Mouse (Mus musculus) kidney, adult 2 months (tissue): ENCODE measurements at regions not wholly inside any gene's neighbourhood (a gene's known extent, or its start where the extent isn't known, plus 50 kb on each side); places are given as distances from the start of the nearest gene placed in this dataset.
A peak's percentile ranks its signal among the peaks of the same experiment; 100 is the strongest.

Experiments used
- DNase-seq: peaks from one replicate; pipeline ENCODE4 v3.0.0; 2021
- H3K27ac ChIP-seq: fragments of 200-500 bp; 2 replicates; pipeline ENCODE4 v1.5.1; 2012; ENCODE audit warnings: low read depth, low read length, control low read depth, inconsistent platforms; ENCODE audit not compliant: insufficient read depth
- H3K27me3 ChIP-seq: fragments of 200-500 bp; replicated peaks from 2 replicates; pipeline ENCODE4 v1.6.1; 2012; ENCODE audit warnings: mild to moderate bottlenecking, moderate library complexity, low read length, inconsistent platforms; ENCODE audit not compliant: control insufficient read depth, insufficient read depth
- H3K36me3 ChIP-seq: fragments of 200-500 bp; 2 replicates; pipeline ENCODE4 v1.6.1; 2012; ENCODE audit warnings: mild to moderate bottlenecking, moderate library complexity, low read length, inconsistent platforms; ENCODE audit not compliant: control insufficient read depth, insufficient read depth
- H3K4me1 ChIP-seq: fragments of 200-500 bp; 2 replicates; pipeline ENCODE4 v1.6.1; 2011; ENCODE audit warnings: low read length; ENCODE audit not compliant: control insufficient read depth, insufficient read depth
- H3K4me3 ChIP-seq: fragments of 200-500 bp; 2 replicates; pipeline ENCODE4 v1.5.1; 2011; ENCODE audit warnings: mild to moderate bottlenecking, low read depth, low read length, control low read depth; ENCODE audit not compliant: insufficient read depth
- CTCF ChIP-seq: fragments of 200-500 bp; conservative IDR thresholded peaks from 2 replicates; pipeline ENCODE4 v1.5.1; 2011; ENCODE audit warnings: low read depth, mild to moderate bottlenecking, control low read depth, low read length, moderate library complexity, mixed read lengths; ENCODE audit not compliant: insufficient read depth, insufficient read length
- POLR2A ChIP-seq: fragments of 200-500 bp; IDR thresholded peaks from one replicate; pipeline ENCODE4 v1.6.1; 2011; ENCODE audit warnings: low read depth, low read length, control low read depth
- WGBS: fragments of 180-500 bp; shearing (Covaris S2); methylation state at CpG from one replicate; pipeline ENCODE4 v1.1.7; 2018; 5-methylcytosine and 5-hydroxymethylcytosine counted together

DNA sequence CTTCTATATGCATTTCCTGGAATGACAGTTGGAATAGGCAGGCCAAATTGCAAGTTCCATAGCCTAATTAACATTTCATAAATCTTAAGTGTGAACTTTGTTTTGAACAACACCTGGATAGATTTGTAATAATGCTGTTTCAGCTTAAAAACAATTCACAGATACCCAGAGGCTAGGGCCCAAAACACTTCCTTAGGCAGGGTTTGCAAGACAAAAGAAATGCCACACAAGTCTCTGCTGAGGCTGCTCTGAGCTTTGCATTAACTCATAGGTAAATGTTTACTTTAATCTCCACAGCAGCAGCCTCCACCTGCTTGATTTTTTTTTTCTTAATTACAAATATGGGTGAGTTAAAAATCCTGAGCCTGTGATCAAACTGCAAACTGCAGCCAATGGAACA, 118.4 kb downstream of the Gnat3 start:
- no peak for DNase-seq
- H3K4me1 ChIP-seq = no peaks in the 10 kb centered on the region
- no peaks in the 10 kb centered on the region for H3K27me3 ChIP-seq
- no peak overlapping the region for H3K27ac ChIP-seq
- TF ChIP-seq POLR2A (no peak), CTCF (no peak)
- no peak overlapping the region for H3K4me3 ChIP-seq
- H3K36me3 ChIP-seq = no peaks in the 10 kb centered on the region

DNA sequence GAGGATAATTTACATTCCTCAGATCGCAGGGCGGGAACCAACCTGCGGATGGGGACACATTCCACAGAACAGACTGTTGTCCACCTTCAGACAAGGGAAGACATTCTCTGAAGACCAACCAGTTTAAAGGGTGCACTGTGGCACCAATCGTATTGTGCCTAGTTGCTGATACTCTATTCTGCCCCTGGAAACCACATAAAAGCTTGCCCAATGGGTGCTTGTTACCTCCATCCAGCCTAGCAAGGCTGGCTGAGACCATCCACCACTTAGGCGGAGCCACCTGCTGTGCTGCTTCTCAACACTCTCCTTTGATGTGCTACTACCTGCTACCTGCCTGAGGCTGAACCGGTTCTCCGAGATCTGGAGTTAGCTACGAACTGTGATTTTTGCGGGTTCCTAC, 119.9 kb downstream of the Gnat3 start:
- no peak for DNase-seq
- H3K36me3 ChIP-seq = no peaks in the 10 kb centered on the region
- WGBS = 74% methylated on average over 9 of the region's 9 CpGs
- H3K4me1 ChIP-seq = no peaks in the 10 kb centered on the region
- no peak overlapping the region for H3K4me3 ChIP-seq
- H3K27ac ChIP-seq = no peak overlapping the region
- H3K27me3 ChIP-seq = no peaks in the 10 kb centered on the region
- TF ChIP-seq POLR2A = no peak
- no peak for TF ChIP-seq CTCF

DNA sequence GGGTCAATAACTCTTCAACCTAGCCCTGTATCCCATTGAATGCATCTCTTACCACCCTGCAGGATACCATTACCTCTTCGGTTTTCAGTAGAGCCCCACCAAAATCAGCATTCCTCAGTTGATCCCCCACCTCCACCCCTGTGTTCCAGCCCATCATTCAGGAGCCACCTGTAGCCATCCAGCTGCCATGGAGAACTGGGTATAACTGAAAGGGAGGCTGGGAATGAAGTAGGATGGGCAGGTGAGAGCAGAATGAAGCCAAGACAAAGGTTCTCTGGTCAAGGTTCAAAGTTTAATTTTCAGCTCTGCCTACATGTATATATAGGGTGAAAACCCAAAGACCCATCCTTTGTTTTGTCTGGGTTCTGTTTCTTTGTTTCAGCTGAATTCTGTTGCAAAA, 121.4 kb downstream of the Gnat3 start:
- H3K4me3 ChIP-seq = no peak overlapping the region
- no peaks in the 10 kb centered on the region for H3K27me3 ChIP-seq
- no peak for TF ChIP-seq CTCF
- TF ChIP-seq POLR2A = no peak
- WGBS = 63% methylated on average over 1 of the region's 1 CpGs
- no peak overlapping the region for H3K27ac ChIP-seq
- DNase-seq = no peak
- no peaks in the 10 kb centered on the region for H3K4me1 ChIP-seq
- H3K36me3 ChIP-seq = no peaks in the 10 kb centered on the region

DNA sequence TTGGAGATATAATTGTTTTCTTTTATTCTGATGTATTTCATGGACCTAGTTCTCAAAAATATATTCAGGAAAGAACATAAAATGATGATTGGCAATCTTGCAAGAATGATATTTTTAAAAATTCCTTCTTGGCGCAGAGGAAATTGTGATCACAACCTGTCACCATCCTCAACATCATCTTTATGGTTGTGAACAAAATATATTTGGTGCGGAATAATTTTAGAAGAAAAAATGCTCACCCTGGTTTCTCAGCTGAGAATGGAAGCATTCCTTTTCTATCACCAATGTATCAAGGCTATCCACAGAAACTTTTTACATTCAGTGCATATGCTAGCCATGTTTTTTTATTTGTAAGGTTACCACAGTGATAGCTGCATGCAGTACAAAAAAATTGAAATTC, 123.1 kb downstream of the Gnat3 start:
- TF ChIP-seq POLR2A (no peak), CTCF (no peak)
- Histone ChIP-seq H3K27me3 (no peaks in the 10 kb centered on the region), H3K27ac (no peak overlapping the region), H3K4me1 (peaks cover 6% of the 10 kb centered on the region), H3K36me3 (no peaks in the 10 kb centered on the region), H3K4me3 (no peak overlapping the region)
- WGBS = 91% methylated on average over 2 of the region's 2 CpGs
- DNase-seq = no peak

DNA sequence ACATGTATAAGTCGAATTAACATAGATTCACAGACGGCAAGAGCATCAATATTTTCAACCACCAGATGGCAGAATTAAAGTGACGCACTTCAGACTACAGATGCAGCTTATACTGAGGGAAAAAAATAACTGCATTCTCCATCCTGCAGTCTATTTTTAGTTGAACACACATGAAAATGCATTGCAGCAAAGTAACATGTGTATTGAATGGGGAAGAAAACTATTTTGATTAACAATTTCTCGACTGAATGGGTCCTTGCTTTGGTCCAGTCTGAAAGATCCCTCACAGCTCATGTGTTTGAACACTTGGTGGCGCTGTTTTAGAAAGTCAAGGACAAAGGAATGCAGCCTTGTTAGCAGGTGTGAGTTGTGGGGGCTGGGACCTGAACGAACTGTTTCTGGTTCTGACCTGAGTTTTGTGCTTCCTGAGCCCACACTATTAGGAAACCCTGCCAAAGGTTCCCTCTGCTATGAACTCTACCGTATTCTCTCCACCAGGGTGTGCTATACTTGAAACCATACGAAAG, 125.6 kb downstream of the Gnat3 start:
- Histone ChIP-seq H3K27me3 (no peaks in the 10 kb centered on the region), H3K36me3 (no peaks in the 10 kb centered on the region), H3K4me1 (peaks cover 6% of the 10 kb centered on the region), H3K4me3 (no peak overlapping the region), H3K27ac (no peak overlapping the region)
- TF ChIP-seq POLR2A (no peak), CTCF (peak; percentile 57)
- 23% methylated on average over 8 of the region's 8 CpGs for WGBS
- DNase-seq = peak; percentile 84

DNA sequence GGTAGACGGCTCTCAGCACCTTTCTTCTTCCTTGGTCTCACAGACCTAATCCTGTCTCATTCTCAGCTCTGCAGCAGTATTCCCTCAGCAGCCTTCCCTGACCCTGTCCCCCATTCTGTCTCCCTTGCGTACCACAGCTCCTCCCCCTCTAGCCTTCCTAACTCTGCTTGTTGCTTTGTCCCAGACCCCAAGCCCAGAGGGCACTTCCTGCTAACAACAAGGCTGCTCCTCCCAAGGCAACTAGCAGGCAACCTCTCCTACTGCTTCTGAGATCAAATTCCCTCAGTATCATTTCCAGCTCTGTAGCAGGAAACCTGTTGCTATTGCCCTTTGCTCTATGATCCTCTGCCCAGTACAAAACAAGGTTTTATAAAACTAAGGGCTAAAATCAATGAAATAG, 127.6 kb downstream of the Gnat3 start:
- TF ChIP-seq POLR2A = no peak
- no peak for TF ChIP-seq CTCF
- 54% methylated on average over 2 of the region's 2 CpGs for WGBS
- peak; percentile 50 for DNase-seq

DNA sequence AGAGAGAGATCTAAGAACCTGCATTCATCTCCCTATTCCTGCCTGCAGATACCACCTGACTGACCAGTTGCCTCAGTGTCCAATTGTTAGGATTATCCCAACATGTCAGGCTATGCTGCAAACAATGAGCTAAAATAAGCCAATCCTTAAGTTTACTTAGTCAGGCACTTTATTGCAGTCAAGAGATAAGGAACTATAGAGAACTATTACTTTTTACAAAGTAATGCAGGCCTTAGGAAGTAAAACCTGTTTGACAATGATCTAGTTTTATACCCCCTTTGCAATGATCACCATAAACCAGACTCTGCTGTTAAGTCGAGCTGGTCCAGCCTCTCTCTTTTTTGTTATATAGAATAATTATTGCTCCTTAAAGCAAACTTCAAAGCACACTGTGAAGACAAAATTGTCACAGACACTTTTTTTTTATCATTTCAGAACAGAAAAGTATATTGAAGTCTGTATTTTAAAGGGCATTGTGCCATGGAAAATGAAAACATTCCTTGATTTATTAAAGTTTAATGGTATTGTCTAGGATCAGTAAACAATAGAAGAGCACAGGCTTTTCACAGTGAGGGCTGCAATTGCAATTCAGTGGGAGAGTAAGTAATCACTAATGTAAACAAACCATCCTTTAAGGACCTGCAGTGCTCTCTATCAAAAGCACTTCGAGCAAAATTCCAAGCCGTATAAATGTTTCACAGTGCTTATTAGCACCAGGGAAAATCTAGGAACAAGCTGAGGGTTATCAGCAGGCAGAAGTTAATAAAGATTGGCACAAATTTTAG, 152.7 kb downstream of the Gnat3 start:
- Histone ChIP-seq H3K27me3 (no peaks in the 10 kb centered on the region), H3K4me1 (no peaks in the 10 kb centered on the region), H3K4me3 (no peak overlapping the region), H3K27ac (no peak overlapping the region), H3K36me3 (no peaks in the 10 kb centered on the region)
- TF ChIP-seq CTCF (no peak), POLR2A (no peak)
- 25% methylated on average over 3 of the region's 3 CpGs for WGBS
- no peak for DNase-seq

More for the DNA sequence above, 127.6 kb downstream of the Gnat3 start:
- Histone ChIP-seq H3K27ac (no peak overlapping the region), H3K4me3 (no peak overlapping the region), H3K4me1 (peaks cover 6% of the 10 kb centered on the region), H3K27me3 (no peaks in the 10 kb centered on the region), H3K36me3 (no peaks in the 10 kb centered on the region)
